Mouse (Mus musculus): ENCODE data around the gene Galnt17. TPM values are rescaled to one million over a fixed set of nuclear protein-coding genes. Genes with fewer than 3 reads are reported as not detected.

Gene Galnt17
- total RNA-seq, 2 experiments from 2014 or later = 34.2 to 37.6 TPM

DNA sequence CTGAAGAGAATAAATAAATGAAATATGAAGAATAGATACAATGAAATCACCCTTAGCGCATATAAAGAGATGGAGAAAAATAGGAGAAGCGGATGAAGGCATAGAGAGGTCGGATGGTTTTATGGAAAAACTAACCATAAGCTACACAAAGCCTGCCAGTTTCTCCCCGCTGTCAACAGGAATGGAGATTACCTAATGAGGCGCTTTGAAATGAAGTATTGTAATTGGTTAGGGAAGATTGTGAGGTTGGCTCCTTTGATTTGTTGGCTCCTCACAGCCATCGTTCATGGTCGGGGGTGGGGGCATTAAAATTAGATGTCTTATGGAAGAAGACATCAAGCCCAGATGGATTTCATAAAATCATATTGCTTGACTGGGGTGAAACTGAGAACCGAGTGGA, 329.0 kb downstream of the Galnt17 start:
- intact Hi-C loops (cut with DNase I) = no loop called here
- no peak for DNase-seq (ENCODE audit: low spot score in 2 of 2)

DNA sequence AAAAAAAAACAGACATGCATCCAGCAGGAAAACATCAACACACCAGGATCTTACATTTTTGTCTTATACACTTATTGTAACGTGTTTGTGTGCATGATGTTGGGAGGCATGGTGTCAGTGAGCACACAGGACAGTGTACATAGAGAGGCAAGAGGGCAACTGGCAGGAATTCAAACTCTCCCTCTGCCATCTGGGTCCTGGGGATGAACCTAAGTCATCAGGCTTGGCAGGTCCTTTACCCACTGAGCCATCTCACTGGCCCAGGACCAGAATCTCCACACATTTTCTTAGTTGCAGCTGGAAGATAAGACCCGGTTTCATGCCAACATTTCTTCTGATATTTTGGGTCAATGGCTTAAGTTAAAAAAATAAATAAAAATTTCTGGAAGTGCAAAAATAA, 329.4 kb downstream of the Galnt17 start:
- no peak for DNase-seq (ENCODE audit: low spot score in 2 of 2)
- intact Hi-C loops (cut with DNase I) = no loop called here

DNA sequence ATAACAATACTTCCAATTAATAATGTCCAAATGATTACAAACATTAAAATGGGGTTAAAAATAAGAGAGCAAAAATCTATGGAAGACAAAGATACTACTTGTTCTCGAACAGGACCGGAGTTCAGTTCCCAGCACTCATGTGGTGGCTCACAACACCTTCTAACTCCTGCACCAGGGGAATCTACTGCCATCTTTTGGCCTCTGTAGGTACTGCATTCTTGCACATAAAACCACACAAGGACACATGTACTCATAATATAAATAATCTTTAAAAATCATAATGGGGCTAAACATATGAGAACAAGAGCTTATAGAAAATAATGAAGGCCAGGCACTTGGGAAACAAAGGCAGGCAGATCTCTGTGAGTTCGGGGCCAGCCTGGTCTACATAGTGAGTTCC, 330.3 kb downstream of the Galnt17 start:
- intact Hi-C loops (cut with DNase I) = no loop called here

DNA sequence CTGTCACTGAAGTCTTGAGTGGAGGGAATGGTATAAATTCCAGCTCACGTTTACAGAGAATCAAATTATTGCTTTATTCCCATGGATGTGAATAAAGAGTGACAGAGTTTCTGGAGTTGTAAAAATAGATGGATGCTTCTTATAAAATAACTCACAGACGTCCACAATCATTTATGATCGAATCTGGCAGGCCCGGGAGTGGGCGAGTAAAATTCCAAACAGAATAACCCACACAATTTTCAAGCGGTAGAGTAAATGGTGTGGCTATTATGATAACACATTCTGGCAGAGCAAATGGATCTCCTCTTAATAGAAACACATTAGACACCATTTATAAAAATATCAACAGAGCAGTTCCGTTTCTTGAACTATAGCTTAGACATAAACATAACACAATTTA, 355.9 kb downstream of the Galnt17 start:
- intact Hi-C loops (cut with DNase I) = no loop called here
- peak in 1 of 2 experiments; percentile 43 for DNase-seq (ENCODE audit: low spot score in 2 of 2)

More for the DNA sequence above, 330.3 kb downstream of the Galnt17 start:
- no peak for DNase-seq (ENCODE audit: low spot score in 2 of 2)

DNA sequence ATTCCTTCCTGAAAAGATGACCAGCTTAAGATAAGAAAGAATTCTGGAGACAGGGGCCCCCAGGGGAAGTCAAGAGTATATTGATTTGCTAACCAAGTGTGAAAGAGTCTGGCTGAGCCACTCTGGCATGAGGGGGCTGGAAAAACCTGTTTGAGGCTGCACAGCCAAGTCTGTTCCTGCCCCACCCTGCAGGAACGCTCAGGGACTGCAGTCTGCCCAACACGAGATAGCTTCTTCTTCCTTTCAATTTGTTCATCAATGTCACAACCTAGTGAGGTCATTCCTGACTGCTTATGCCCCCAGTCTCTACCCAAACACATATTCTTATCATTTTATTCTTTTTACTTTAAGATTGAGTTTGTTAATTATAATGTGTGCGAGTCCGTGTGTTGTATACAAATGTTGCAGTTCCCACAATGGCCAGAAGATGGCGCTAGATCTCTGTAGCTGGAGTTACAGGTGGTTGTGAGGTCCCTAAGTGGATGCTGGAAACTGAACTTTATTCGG, 357.4 kb downstream of the Galnt17 start:
- peak; percentile 16 to 23 for DNase-seq (ENCODE audit: low spot score in 2 of 2)
- intact Hi-C loops (cut with DNase I) = no loop called here

DNA sequence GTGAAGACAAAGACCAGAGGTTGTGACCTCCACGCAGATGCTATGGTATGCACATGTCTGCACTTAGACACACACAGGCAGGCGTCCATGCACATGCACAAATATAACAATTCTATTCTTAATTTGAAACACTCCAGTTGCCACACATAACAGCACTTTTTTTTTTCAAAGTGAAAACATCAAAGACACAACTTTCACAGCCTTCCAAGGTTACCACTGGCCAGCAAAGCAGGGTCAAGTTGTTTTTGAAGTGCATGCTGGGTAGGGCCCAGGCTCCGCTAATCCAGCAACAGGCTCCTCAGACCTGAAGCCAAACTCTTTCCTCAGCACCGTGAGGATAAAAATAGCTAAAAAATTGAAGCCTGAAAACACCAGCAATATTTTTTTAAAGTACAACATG, 357.9 kb downstream of the Galnt17 start:
- DNase-seq (ENCODE audit: low spot score in 2 of 2) = peak in 1 of 2 experiments; percentile 13
- intact Hi-C loops (cut with DNase I) = no loop called here

DNA sequence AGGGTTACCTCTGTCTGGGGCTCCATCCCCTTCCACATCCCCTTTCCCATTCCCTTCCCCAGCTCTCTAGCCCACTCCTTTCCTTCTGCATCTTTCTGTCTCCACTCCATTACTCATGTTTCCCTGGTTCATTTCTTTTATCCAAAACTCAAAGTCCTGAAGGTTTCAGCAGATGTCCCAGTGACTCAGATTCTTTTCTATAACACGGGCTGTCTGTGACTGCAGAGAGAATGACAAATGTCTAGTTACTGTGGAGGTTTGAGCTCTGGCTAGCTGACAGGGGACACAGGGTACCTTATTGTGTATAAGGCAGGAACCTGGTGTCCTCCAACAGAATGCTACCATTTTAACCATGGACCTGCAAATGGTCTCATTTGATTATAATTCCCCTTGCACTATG, 358.6 kb downstream of the Galnt17 start:
- peak in 1 of 2 experiments; percentile 17 for DNase-seq (ENCODE audit: low spot score in 2 of 2)
- intact Hi-C loops (cut with DNase I) = no loop called here

DNA sequence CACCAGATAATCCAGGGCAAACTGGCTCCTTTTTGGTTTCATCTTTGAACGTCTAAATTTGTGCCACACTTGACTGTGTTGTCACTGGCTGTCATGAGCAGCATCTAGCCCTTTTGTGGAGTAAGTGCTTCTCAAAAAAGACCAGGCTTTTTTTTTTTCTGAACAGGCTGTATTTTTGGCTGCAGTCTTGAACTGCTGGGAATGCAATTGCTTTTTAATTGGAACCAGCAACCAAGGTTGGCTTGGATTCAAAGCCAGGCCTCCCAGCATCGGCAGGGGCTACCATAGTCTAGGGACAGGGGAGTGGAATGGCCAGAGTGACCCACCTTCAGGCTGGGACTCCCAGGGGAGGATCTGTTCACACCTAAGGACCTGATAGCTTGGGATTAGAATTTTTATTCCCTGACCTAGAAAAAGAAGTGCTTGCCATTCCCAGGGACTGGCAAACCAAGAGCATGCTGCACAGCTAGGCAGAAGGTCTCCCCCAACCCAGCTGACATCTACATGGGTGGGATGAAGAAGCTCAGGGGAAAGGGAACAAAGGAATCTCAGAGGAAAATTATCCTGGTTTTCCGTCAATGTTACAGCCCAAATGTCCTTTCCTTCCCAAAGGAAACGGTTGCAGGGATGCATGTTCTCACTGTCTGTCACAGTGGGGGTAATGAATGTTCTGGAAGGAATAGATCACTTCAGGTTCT, 369.2 kb downstream of the Galnt17 start:
- peak; percentile 46 to 59 for DNase-seq (ENCODE audit: low spot score in 2 of 2)
- intact Hi-C loops (cut with DNase I) = no loop called here

DNA sequence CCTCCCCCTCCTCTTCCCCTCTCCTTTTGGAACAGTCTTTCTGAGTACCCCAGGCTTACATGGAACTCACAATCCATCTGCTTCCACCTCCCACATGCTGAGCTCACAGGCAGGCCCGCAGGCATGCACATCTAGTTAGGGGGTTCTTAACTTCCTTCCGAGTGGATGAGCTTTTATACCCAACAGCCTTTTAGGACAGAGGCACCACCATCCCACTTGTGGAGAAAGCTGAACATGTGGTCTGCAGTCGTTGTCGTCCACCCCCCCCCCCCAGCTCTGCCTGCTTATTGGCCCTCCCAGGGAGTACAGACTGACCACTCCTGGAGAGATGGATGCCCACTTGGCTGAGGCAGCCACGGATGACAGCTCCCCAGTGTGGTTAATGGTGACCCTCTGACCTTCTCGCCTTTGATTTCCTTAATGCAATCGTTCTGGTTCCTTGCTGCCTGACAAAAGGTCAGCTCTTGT, 370.0 kb downstream of the Galnt17 start:
- DNase-seq (ENCODE audit: low spot score in 2 of 2) = peak; percentile 25 to 40
- intact Hi-C loops (cut with DNase I) = no loop called here

DNA sequence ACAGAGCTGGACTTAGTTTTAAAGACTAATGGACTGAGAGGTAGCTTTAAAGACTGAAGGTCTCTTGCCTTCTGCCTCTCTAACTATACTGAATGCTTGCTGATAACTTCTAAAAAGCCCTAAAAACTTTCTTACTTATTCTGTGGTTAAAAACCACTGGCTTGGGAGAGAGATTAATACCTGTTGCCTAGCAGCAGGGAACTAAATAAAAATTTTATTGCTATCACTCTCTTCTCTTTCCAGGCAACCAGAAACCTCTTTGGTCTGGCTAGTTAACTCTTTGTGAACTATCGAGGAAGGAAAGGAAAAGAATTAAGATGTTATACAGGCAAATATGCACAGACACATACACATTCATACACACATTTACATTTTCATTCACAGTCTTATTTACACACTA, 377.3 kb downstream of the Galnt17 start:
- intact Hi-C loops (cut with DNase I) = no loop called here
- no peak for DNase-seq (ENCODE audit: low spot score in 2 of 2)

DNA sequence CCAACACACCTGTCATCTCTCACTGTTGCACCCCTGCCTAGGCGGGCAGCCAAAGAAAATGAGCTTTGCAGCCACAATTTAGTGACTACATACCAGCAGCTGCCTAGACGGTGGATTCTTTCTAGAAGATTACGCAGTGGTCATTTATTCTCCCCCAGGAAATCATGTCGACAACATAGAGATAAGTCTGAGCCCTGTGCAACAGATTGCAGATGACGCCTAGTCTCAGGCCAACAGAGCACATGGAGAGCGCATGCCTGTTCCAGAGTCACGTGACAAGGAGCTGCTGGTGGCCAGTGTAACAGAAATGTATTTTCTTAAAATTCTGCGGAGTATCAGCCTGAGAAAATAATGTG, 380.5 kb downstream of the Galnt17 start:
- DNase-seq (ENCODE audit: low spot score in 2 of 2) = no peak
- intact Hi-C loops (cut with DNase I) = no loop called here

DNA sequence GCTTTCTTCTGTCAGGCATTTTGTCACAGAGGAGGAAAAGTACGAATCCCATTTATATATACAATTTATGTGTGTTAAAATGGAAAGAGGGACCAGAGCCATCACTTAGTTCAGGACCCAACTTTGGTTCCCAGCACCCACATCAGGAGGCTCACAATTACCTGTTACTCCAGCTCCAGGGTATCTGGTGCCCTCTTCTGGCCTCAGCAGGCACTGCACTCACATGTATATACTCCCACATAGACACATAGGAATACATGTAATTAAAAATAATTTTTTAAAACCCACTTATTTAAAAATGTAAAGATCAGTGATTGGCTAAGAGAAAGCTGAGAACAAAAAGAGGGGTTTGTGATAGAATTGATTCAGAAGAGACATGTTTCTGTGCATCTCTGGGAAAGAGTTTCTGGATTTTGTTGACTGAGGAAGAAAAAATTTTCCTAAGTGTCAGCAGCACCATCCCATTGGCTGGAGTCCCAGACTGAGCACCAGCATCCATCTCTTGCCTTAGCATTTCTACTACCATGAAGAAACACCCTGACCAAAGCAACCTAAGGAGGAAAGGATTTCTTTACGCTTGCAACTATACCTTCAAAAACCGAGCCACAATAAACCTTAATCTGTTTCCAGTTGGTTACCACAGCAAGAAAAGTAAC, 381.0 kb downstream of the Galnt17 start:
- intact Hi-C loops (cut with DNase I) = no loop called here
- DNase-seq (ENCODE audit: low spot score in 2 of 2) = no peak

DNA sequence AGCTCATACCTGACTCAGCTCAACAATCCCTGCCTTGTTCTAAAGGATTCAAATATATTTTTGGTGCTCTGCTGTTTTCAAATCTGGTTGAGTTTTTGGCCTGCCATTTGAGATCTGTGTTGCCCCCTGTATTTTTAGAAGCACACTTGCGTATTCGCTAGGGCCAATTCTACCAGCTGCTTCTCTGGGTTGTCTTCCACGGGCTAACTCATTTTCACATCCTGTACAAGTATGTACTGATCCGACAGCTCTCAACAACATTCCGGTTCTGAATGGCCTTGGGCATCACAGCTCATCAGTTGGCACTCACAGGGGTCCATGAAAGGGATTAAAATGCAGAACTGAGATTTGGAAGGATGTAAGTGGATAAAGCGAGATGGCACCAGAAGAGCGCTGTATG, 382.6 kb downstream of the Galnt17 start:
- no peak for DNase-seq (ENCODE audit: low spot score in 2 of 2)
- intact Hi-C loops (cut with DNase I) = no loop called here

DNA sequence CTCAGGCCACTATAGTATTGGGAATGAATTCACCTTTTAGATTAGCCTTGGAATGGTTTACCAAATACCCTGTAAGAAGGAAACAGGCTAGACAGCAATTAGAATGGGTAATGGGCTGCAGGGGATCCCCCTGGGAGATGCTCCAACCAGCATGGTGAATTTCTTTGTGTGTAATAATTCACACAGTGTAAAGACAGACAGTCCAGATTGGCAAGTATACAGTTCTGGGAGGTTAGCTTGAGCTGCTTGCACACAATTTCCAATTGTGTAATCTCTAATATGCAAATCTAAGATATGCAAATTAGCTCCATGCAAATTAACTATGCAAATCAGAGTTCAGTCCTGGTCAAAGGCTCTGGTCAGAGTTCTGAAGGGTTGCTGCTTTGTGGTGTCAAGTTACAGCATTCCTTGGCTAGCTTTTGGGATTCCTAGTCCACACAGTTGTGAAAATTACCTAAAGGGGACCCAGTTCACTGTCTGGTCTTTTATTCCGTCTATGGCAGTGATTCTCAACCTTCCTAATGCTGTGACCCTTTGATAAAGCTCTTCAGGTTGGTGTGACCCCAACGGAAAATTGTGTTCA, 384.0 kb downstream of the Galnt17 start:
- intact Hi-C loops (cut with DNase I) = no loop called here
- no peak for DNase-seq (ENCODE audit: low spot score in 2 of 2)

DNA sequence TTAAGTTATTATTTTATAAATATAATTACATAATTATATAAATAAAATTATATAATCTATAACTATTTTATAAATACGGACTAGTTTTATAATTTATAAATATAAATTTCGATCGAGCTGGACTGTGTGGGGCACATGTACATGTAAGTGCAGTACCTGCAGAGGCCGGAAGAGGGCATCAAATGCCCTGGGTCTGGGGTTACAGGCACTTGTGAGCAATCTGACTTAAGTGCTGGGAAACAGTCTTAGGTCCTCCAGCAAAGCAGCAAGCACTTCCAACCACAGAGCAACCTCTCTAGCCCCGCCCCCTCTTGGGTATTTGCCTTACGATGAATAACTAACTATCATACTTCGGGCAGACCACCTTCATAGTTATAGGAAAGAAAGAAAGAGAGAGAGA, 388.3 kb downstream of the Galnt17 start:
- DNase-seq (ENCODE audit: low spot score in 2 of 2) = no peak
- intact Hi-C loops (cut with DNase I) = no loop called here

DNA sequence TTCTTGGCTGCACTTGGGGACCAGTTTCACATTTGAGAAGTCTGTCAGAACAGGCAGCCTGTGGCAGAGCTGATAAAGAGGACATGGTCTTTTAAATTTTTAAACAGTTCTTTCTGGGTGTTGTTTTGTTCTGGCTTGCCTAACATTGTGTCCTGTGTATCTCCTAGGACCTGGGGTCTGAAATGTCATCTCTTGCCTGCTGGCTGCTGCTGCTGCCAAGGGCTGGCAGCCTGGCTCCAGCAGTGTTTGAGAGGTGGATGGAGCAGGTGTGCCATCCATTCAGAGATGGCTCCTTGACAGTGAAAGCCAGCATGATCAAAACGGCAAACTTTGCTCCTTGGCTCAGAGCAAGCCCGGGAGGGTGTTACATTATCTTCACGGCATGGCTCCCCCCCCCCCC, 393.7 kb downstream of the Galnt17 start:
- DNase-seq (ENCODE audit: low spot score in 2 of 2) = no peak

DNA sequence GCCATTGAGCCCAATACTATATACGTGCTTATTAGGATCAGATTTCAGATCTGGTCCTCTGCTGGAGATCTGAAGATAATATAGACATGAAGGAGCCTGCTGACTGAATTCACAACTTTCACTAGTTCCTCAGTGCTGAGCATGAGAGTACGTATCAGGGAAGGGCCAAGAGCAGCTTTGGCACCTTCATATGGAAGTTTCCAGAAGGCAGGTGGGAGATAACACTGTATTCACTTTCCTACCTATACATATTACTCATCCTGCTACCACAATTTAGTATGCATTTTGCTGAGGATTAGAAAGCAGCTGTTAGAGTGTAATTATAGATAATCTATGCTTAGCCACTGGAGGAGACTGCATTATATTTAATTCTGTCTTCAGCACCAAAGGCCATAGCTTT, 396.7 kb downstream of the Galnt17 start:
- intact Hi-C loops (cut with DNase I) = no loop called here
- no peak for DNase-seq (ENCODE audit: low spot score in 2 of 2)

More for the DNA sequence above, 393.7 kb downstream of the Galnt17 start:
- intact Hi-C loops (cut with DNase I) = no loop called here

DNA sequence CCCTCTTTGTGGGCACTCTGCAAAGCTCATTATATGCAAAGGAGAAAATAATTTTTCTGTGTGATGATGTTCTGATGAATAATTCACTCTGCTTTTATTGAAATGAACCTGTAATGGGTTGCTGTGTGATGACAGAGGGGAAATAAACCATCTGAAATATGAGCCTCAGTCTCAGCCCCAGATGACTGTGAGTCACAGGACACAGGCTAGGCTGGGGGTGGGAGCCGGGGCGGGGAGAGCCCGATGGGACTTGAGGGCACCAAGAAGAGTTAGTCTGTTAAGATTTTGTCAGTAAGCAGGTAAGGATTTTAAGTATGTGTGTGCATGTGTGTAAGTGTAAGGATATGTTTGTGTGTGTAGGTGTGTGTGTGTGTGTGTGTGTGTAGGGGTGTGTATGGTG, 406.6 kb downstream of the Galnt17 start:
- DNase-seq (ENCODE audit: low spot score in 2 of 2) = no peak
- intact Hi-C loops (cut with DNase I) = no loop called here

DNA sequence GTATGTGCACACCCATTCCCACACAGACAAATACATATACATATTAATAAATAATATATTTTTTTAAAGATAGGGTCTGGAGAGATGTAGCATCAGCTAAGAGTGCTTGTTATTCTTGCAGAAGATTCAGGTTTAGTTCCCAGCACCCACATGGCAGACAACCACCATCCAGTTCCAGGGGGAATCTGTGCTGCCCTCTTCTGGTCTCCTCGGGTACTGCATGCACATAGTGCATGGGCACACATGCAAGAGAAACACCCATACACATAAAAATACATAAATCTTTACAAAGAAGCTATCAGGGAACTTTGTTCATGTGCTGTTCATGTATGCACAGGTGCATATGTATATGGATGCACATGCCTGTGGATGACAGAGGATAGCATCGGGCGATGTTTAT, 412.3 kb downstream of the Galnt17 start:
- DNase-seq (ENCODE audit: low spot score in 2 of 2) = no peak
- intact Hi-C loops (cut with DNase I) = no loop called here

DNA sequence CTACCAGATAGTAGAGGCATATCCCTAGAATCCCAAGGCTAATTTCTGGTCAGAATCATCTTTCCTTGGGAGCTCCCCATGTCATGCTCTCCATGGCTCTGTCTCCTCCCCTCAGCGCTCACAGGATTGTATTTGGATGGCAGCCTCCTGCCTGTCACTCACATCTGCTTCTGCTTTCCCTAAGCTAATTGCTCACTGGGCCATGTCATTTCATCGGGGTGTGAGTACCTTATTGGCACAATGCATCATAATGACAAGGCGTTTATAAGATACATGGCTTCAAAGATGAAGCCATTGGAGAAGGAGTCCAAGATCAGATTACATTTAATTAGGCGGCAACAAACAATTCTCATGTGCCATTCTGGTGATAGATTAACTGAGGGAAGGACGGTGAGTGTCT, 416.6 kb downstream of the Galnt17 start:
- intact Hi-C loops (cut with DNase I) = no loop called here
- DNase-seq (ENCODE audit: low spot score in 2 of 2) = no peak

DNA sequence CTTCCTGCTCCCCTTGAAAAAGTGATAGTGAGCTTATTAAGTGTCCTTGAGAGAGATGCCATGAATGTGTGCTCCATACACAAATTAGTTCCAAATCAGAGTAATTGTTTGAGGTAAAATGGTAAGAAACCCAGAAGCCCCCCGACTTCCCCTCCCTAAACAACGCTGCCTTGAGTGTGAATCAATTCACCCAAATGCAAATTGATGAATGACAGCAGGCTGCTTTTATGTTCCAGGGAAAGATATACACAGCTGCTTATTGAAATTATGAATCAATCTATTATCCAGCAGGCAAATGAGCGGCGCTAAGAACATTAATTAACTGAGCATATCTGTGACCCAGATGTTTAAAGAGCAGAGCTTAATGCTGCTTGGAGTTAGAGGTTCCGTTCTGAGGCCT, 428.0 kb downstream of the Galnt17 start:
- no peak for DNase-seq (ENCODE audit: low spot score in 2 of 2)
- intact Hi-C loops (cut with DNase I) = no loop called here

All from left cerebral cortex, postnatal 14 days (tissue).